Mouse (Mus musculus): ENCODE measurements around the gene Olfr1291-ps1. TPM values are rescaled to one million over a fixed set of nuclear protein-coding genes. Genes with fewer than 3 reads are reported as not detected.

Gene Olfr1291-ps1
- not detected for polyA plus RNA-seq (2014; fragmentation: Illumina TruSeq; extraction: RNeasy Lipid Tissue Mini Kit (QIAGEN cat#74804); ENCODE audit: insufficient read depth, low read depth, low replicate concordance)

GRCm38 (mm10) chr2:111496880-111497279 lies at the start of gene Olfr1291-ps1:
Gene Olfr1291-ps1 (plus strand): TSS chr2:111497180.

DNA sequence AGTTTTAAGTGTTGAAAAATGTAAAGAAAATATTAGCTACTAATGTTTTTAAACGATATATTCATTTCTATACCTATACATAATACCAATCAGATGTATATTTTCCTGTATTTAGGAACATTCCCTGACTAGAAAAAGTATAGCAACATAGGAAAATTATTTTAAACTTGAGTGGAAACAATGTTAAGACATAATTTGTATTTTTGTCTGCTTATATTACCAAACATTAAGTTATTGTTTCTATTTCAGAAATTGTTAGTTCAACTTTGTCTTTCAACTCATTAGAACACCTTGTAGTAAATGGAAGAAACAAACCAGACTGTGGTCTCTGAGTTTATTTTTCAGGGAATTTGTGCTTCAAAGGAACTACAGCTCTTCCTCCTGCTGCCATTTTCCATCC lies 48.1 kb upstream of the Olfr1291-ps1 start, which contains the start of gene Olfr1287:
TSS of gene Olfr1287 (plus strand) at position 301 of the 400 bp plus-strand sequence.

GRCm38 (mm10) chr2:111473801-111474200 lies 23.2 kb upstream of the Olfr1291-ps1 start, which contains the start of gene Olfr1288:
Gene Olfr1288 (plus strand): TSS chr2:111474101.

GRCm38 (mm10) chr2:111480519-111480918 lies 16.5 kb upstream of the Olfr1291-ps1 start, which contains the start of gene Olfr1289:
Gene Olfr1289 (plus strand): TSS chr2:111480819.

DNA sequence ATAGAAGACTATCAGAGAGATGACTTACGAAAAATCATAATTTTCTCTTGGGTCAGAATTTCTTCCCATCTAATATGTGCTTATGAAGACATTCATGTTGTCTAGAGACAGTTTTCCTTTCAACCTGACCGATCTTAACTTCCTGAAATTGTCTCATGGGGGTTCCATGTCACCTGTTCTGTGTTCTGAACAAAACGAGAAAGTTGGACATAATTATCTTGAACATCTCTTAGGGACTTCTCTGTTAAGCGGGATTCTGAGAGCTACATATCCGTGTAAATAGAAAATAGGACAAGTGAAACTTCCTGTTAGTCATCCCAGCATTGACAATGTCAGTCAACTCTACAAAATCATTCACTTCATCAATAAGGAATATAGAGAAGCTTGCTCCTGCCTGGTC lies 3.3 kb upstream of the Olfr1291-ps1 start, which contains the start of gene Olfr1290:
TSS of gene Olfr1290 (minus strand) at position 101 of the 400 bp plus-strand sequence.

DNA sequence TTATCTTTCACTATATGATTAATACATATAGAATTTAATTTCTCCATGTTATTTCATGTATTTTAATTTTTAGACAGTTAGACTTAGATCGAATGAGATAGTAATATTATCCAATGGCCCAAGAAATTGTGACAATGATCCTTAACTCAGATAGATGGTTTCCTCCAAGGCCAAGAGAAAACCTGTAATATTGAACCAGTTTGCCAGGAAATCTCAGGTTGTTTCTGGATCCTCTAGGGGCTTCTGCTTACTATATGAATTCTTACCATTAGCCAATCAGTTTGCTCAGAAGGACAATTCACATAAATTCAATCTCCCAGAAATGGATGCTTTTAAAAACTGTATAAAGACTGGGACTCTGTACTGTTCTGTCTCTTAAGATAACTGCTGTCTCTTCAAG lies 27.9 kb downstream of the Olfr1291-ps1 start, which contains the start of gene Olfr1293-ps:
TSS of gene Olfr1293-ps (plus strand) at position 301 of the 400 bp plus-strand sequence.

GRCm38 (mm10) chr2:111540191-111540590 lies 43.2 kb downstream of the Olfr1291-ps1 start, which contains the start of gene Olfr1294:
Gene Olfr1294 (minus strand): TSS chr2:111540291.

Other genes starting within 250 kb of the Olfr1291-ps1 start
- gene Olfr1276, start 242.7 kb upstream of the Olfr1291-ps1 start, polyA plus RNA-seq (2014; fragmentation: Illumina TruSeq; extraction: RNeasy Lipid Tissue Mini Kit (QIAGEN cat#74804); ENCODE audit: insufficient read depth, low read depth, low replicate concordance) = not detected
- gene Olfr1277, start 223.1 kb upstream of the Olfr1291-ps1 start, polyA plus RNA-seq (2014; fragmentation: Illumina TruSeq; extraction: RNeasy Lipid Tissue Mini Kit (QIAGEN cat#74804); ENCODE audit: insufficient read depth, low read depth, low replicate concordance) = not detected
- gene Olfr1278, start 207.0 kb upstream of the Olfr1291-ps1 start, polyA plus RNA-seq (2014; fragmentation: Illumina TruSeq; extraction: RNeasy Lipid Tissue Mini Kit (QIAGEN cat#74804); ENCODE audit: insufficient read depth, low read depth, low replicate concordance) = not detected
- gene Olfr1279, start 196.5 kb upstream of the Olfr1291-ps1 start, polyA plus RNA-seq (2014; fragmentation: Illumina TruSeq; extraction: RNeasy Lipid Tissue Mini Kit (QIAGEN cat#74804); ENCODE audit: insufficient read depth, low read depth, low replicate concordance) = not detected
- not detected for gene Olfr1280, start 183.2 kb upstream of the Olfr1291-ps1 start, polyA plus RNA-seq (2014; fragmentation: Illumina TruSeq; extraction: RNeasy Lipid Tissue Mini Kit (QIAGEN cat#74804); ENCODE audit: insufficient read depth, low read depth, low replicate concordance)
- gene Olfr1281, start 170.7 kb upstream of the Olfr1291-ps1 start, polyA plus RNA-seq (2014; fragmentation: Illumina TruSeq; extraction: RNeasy Lipid Tissue Mini Kit (QIAGEN cat#74804); ENCODE audit: insufficient read depth, low read depth, low replicate concordance) = not detected
- not detected for gene Olfr1282, start 161.1 kb upstream of the Olfr1291-ps1 start, polyA plus RNA-seq (2014; fragmentation: Illumina TruSeq; extraction: RNeasy Lipid Tissue Mini Kit (QIAGEN cat#74804); ENCODE audit: insufficient read depth, low read depth, low replicate concordance)
- not detected for gene Olfr1283, start 130.4 kb upstream of the Olfr1291-ps1 start, polyA plus RNA-seq (2014; fragmentation: Illumina TruSeq; extraction: RNeasy Lipid Tissue Mini Kit (QIAGEN cat#74804); ENCODE audit: insufficient read depth, low read depth, low replicate concordance)
- gene Olfr1284, start 121.7 kb upstream of the Olfr1291-ps1 start, polyA plus RNA-seq (2014; fragmentation: Illumina TruSeq; extraction: RNeasy Lipid Tissue Mini Kit (QIAGEN cat#74804); ENCODE audit: insufficient read depth, low read depth, low replicate concordance) = not detected
- not detected for gene Olfr1286, start 74.1 kb upstream of the Olfr1291-ps1 start, polyA plus RNA-seq (2014; fragmentation: Illumina TruSeq; extraction: RNeasy Lipid Tissue Mini Kit (QIAGEN cat#74804); ENCODE audit: insufficient read depth, low read depth, low replicate concordance)
- gene Olfr1287, start 48.0 kb upstream of the Olfr1291-ps1 start, polyA plus RNA-seq (2014; fragmentation: Illumina TruSeq; extraction: RNeasy Lipid Tissue Mini Kit (QIAGEN cat#74804); ENCODE audit: insufficient read depth, low read depth, low replicate concordance) = not detected
- not detected for gene Olfr1288, start 23.1 kb upstream of the Olfr1291-ps1 start, polyA plus RNA-seq (2014; fragmentation: Illumina TruSeq; extraction: RNeasy Lipid Tissue Mini Kit (QIAGEN cat#74804); ENCODE audit: insufficient read depth, low read depth, low replicate concordance)
- not detected for gene Olfr1289, start 16.4 kb upstream of the Olfr1291-ps1 start, polyA plus RNA-seq (2014; fragmentation: Illumina TruSeq; extraction: RNeasy Lipid Tissue Mini Kit (QIAGEN cat#74804); ENCODE audit: insufficient read depth, low read depth, low replicate concordance)
- not detected for gene Olfr1290, start 3.4 kb upstream of the Olfr1291-ps1 start, polyA plus RNA-seq (2014; fragmentation: Illumina TruSeq; extraction: RNeasy Lipid Tissue Mini Kit (QIAGEN cat#74804); ENCODE audit: insufficient read depth, low read depth, low replicate concordance)
- gene Olfr1293-ps, start 28.0 kb downstream of the Olfr1291-ps1 start, polyA plus RNA-seq (2014; fragmentation: Illumina TruSeq; extraction: RNeasy Lipid Tissue Mini Kit (QIAGEN cat#74804); ENCODE audit: insufficient read depth, low read depth, low replicate concordance) = not detected
- gene Olfr1294, start 43.1 kb downstream of the Olfr1291-ps1 start, polyA plus RNA-seq (2014; fragmentation: Illumina TruSeq; extraction: RNeasy Lipid Tissue Mini Kit (QIAGEN cat#74804); ENCODE audit: insufficient read depth, low read depth, low replicate concordance) = not detected
- gene Olfr1295, start 72.5 kb downstream of the Olfr1291-ps1 start, polyA plus RNA-seq (2014; fragmentation: Illumina TruSeq; extraction: RNeasy Lipid Tissue Mini Kit (QIAGEN cat#74804); ENCODE audit: insufficient read depth, low read depth, low replicate concordance) = not detected
- gene Olfr1297, start 129.3 kb downstream of the Olfr1291-ps1 start, polyA plus RNA-seq (2014; fragmentation: Illumina TruSeq; extraction: RNeasy Lipid Tissue Mini Kit (QIAGEN cat#74804); ENCODE audit: insufficient read depth, low read depth, low replicate concordance) = not detected
- gene Olfr1298, start 152.0 kb downstream of the Olfr1291-ps1 start, polyA plus RNA-seq (2014; fragmentation: Illumina TruSeq; extraction: RNeasy Lipid Tissue Mini Kit (QIAGEN cat#74804); ENCODE audit: insufficient read depth, low read depth, low replicate concordance) = not detected
- gene Olfr1299, start 164.2 kb downstream of the Olfr1291-ps1 start, polyA plus RNA-seq (2014; fragmentation: Illumina TruSeq; extraction: RNeasy Lipid Tissue Mini Kit (QIAGEN cat#74804); ENCODE audit: insufficient read depth, low read depth, low replicate concordance) = not detected